Mouse (Mus musculus): ENCODE results near the gene Maml2. TPM values are rescaled to one million over a fixed set of nuclear protein-coding genes. Genes with fewer than 3 reads are reported as not detected.

Gene Maml2
- polyA plus RNA-seq, 2 experiments from 2014 or later, result 30.9 to 36.6 TPM

GRCm38 (mm10) chr9:13574059-13574458 is 276.3 kb downstream of the Maml2 start:
- peak; percentile 53 for ATAC-seq

- peak; percentile 51 for ATAC-seq
Measured at GRCm38 (mm10) chr9:13574913-13575312, 277.2 kb downstream of the Maml2 start.

- no peak for ATAC-seq
Measured at GRCm38 (mm10) chr9:13577150-13577549, 279.4 kb downstream of the Maml2 start.

GRCm38 (mm10) chr9:13581184-13581583 is 283.4 kb downstream of the Maml2 start:
- ATAC-seq, result no peak

GRCm38 (mm10) chr9:13583952-13584351 is 286.2 kb downstream of the Maml2 start:
- peak; percentile 44 for ATAC-seq

- ATAC-seq, result peak; percentile 34
Measured at GRCm38 (mm10) chr9:13584435-13584834, 286.7 kb downstream of the Maml2 start.

GRCm38 (mm10) chr9:13587085-13587933 is 289.6 kb downstream of the Maml2 start:
- ATAC-seq, result peak; percentile 48

GRCm38 (mm10) chr9:13588786-13589185 is 291.0 kb downstream of the Maml2 start:
- no peak for ATAC-seq

GRCm38 (mm10) chr9:13592701-13593100 is 294.9 kb downstream of the Maml2 start:
- ATAC-seq, result no peak

- no peak for ATAC-seq
Measured at GRCm38 (mm10) chr9:13597736-13598135, 300.0 kb downstream of the Maml2 start.

GRCm38 (mm10) chr9:13598596-13599333 is 301.0 kb downstream of the Maml2 start:
- ATAC-seq, result no peak

- ATAC-seq, result no peak
Measured at GRCm38 (mm10) chr9:13599334-13599614, 301.5 kb downstream of the Maml2 start.

- no peak for ATAC-seq
Measured at GRCm38 (mm10) chr9:13599800-13600199, 302.0 kb downstream of the Maml2 start.

- ATAC-seq, result no peak
Measured at GRCm38 (mm10) chr9:13601729-13602128, 304.0 kb downstream of the Maml2 start.

- ATAC-seq, result no peak
Measured at GRCm38 (mm10) chr9:13603533-13604143, 305.9 kb downstream of the Maml2 start.

- no peak for ATAC-seq
Measured at GRCm38 (mm10) chr9:13607609-13608185, 309.9 kb downstream of the Maml2 start.

- ATAC-seq, result no peak
Measured at GRCm38 (mm10) chr9:13608532-13609071, 310.8 kb downstream of the Maml2 start.

GRCm38 (mm10) chr9:13611561-13611960 is 313.8 kb downstream of the Maml2 start:
- ATAC-seq, result no peak

- no peak for ATAC-seq
Measured at GRCm38 (mm10) chr9:13612371-13612770, 314.6 kb downstream of the Maml2 start.

GRCm38 (mm10) chr9:13613325-13614268 is 315.8 kb downstream of the Maml2 start:
- ATAC-seq, result peak; percentile 82

GRCm38 (mm10) chr9:13616383-13617009 is 318.7 kb downstream of the Maml2 start:
- no peak for ATAC-seq

Data from CD4-positive, CD25-positive, alpha-beta regulatory T cell, adult 4 months (primary cell).